Mouse (Mus musculus) heart, embryonic 14.5 days (tissue): ENCODE measurements around the gene Cd99l2. TPM values are rescaled to one million over a fixed set of nuclear protein-coding genes. Genes with fewer than 3 reads are reported as not detected.

ENCODE experiments used
- ATAC-seq: fragments of 200-750 bp; cut with Nextera tagmentation; 2 replicates; pipeline ENCODE4 v1.8.0; 2017; ENCODE audit warnings: low read depth, moderate TSS enrichment; ENCODE audit not compliant: insufficient number of reproducible peaks, insufficient read depth, low FRiP score
- H3K27ac ChIP-seq, 2 experiments: fragments of 200-500 bp in 1 of 2; fragments of 300-500 bp in 1 of 2; sonication (generic) in 1 of 2; replicated peaks in 1 of 2; 2 replicates each; pipeline ENCODE4 v1.5.1; 2012 to 2014; ENCODE audit warnings: low read depth in 2 of 2, low read length in 2 of 2, control low read depth in 1 of 2, mild to moderate bottlenecking in 1 of 2, mixed read lengths in 1 of 2; ENCODE audit not compliant: control insufficient read depth in 1 of 2, insufficient read depth in 1 of 2
- H3K27me3 ChIP-seq: fragments of 300-500 bp; sonication (generic); 2 replicates; pipeline ENCODE4 v1.6.1; 2014; ENCODE audit warnings: mild to moderate bottlenecking, low read length, control low read depth; ENCODE audit not compliant: control insufficient read depth, insufficient read depth
- H3K36me3 ChIP-seq: fragments of 300-500 bp; sonication (generic); 2 replicates; pipeline ENCODE4 v1.6.1; 2014; ENCODE audit warnings: mild to moderate bottlenecking, control low read depth, low read length, mixed read lengths; ENCODE audit not compliant: control insufficient read depth, insufficient read depth
- H3K4me1 ChIP-seq, 2 experiments: fragments of 200-500 bp in 1 of 2; fragments of 300-500 bp in 1 of 2; sonication (generic) in 1 of 2; 2 replicates each; pipeline ENCODE4 v1.6.1; 2012 to 2014; ENCODE audit warnings: low read length in 2 of 2, control low read depth in 1 of 2, mixed read lengths in 1 of 2; ENCODE audit not compliant: control insufficient read depth in 2 of 2, insufficient read depth in 2 of 2
- H3K4me2 ChIP-seq: fragments of 300-500 bp; sonication (generic); 2 replicates; pipeline ENCODE4 v1.6.1; 2014; ENCODE audit warnings: mild to moderate bottlenecking, low read length
- H3K4me3 ChIP-seq, 2 experiments: fragments of 200-500 bp in 1 of 2; fragments of 300-500 bp in 1 of 2; sonication (generic) in 1 of 2; 2 replicates each; pipeline ENCODE4 v1.5.1; 2012 to 2014; ENCODE audit warnings: low read length in 2 of 2, mild to moderate bottlenecking in 2 of 2, control low read depth in 1 of 2, low read depth in 1 of 2, moderate library complexity in 1 of 2; ENCODE audit not compliant: control insufficient read depth in 1 of 2, insufficient read depth in 1 of 2
- H3K9ac ChIP-seq: fragments of 300-500 bp; sonication (generic); 2 replicates; pipeline ENCODE4 v1.6.1; 2014; ENCODE audit warnings: mild to moderate bottlenecking, low read length
- H3K9me3 ChIP-seq: fragments of 300-500 bp; sonication (generic); 2 replicates; pipeline ENCODE4 v1.6.1; 2016; ENCODE audit warnings: low read length, control low read depth; ENCODE audit not compliant: control insufficient read depth
- WGBS: fragments of 180-500 bp; shearing (Covaris S2); extraction: QIAGEN DNeasy Blood & Tissue Kit; methylation state at CpG from one replicate; pipeline ENCODE4 v1.1.7; 2014; 5-methylcytosine and 5-hydroxymethylcytosine counted together
- polyA plus RNA-seq: library from polyadenylated mRNA; unstranded; fragments of >200 nt; fragmentation: Nextera tagmentation; extraction: Ambion mirVana; gene quantifications from 2 replicates; pipeline ENCODE4 v1.2.1, GENCODE M21; 2014

Cd99l2 gene
- polyA plus RNA-seq, 1 experiment from 2014 or later, result 26.4 TPM

DNA sequence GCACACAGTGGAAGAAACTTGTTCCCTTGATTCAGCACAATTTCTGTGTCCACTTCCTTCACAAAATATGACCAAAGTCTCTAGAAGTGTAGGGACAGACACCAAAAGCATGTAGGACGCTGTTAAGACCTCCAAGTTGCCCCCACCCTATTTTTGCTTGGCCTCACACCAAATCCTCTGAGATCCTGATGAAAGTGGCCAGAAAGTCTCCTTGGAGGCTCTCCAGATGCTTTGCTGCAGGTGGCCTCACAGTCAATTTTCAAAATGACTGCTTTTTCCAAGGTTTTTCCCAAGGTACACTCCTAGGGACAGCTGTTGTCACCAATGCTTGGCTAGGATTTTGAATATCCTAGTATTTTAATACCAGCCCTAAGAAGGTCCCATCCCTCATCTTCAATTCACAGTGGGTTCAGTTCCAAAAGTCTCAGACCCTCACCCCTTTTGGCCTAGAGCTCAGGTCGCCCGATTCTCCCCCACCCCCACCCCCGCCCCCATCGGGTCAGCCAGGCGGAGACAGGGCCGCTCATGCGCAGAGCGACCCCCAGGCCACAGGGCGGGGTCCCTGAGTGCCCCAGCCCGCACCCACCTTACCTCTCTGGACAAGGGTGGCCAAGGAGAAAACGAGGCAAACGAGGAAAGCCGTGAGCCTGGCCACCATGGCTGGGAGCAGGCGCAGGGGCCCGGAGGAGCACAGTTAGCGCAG, 567 bp downstream of the Cd99l2 start:
- Histone ChIP-seq H3K27ac (peak overlapping the region; percentile 81 to 95), H3K4me1 (peaks cover 2 to 5% of the 10 kb centered on the region in 2 experiments; a peak in 1 of 4 replicates), H3K4me3 (peak overlapping the region; percentile 55 to 86), H3K9ac (peak overlapping the region; percentile 74), H3K9me3 (no peaks in the 10 kb centered on the region), H3K36me3 (no peaks in the 10 kb centered on the region), H3K27me3 (no peaks in the 10 kb centered on the region), H3K4me2 (peak overlapping the region; percentile 71)
- 21% methylated on average over 17 of the region's 17 CpGs for WGBS
- ATAC-seq, result peak; percentile 74

- Histone ChIP-seq H3K27me3 (no peaks in the 10 kb centered on the region), H3K36me3 (no peaks in the 10 kb centered on the region), H3K4me2 (no peak overlapping the region), H3K4me3 (no peak overlapping the region), H3K9ac (no peak overlapping the region), H3K27ac (no peak overlapping the region), H3K4me1 (peaks cover 2 to 5% of the 10 kb centered on the region in 2 experiments; a peak in 1 of 4 replicates), H3K9me3 (no peaks in the 10 kb centered on the region)
- no peak for ATAC-seq
- 59% methylated on average over 1 of the region's 1 CpGs for WGBS
Observed at GRCm38 (mm10) chrX:71489353-71489752, 3.3 kb downstream of the Cd99l2 start.

GRCm38 (mm10) chrX:71482244-71482643, 10.4 kb downstream of the Cd99l2 start:
- no peaks in the 10 kb centered on the region for H3K9me3 ChIP-seq
- H3K4me3 ChIP-seq, result no peak overlapping the region
- H3K36me3 ChIP-seq, result no peaks in the 10 kb centered on the region
- ATAC-seq, result no peak
- 55% methylated on average over 2 of the region's 2 CpGs for WGBS
- H3K4me1 ChIP-seq, result no peaks in the 10 kb centered on the region
- H3K27me3 ChIP-seq, result no peaks in the 10 kb centered on the region
- H3K27ac ChIP-seq, result no peak overlapping the region
- H3K4me2 ChIP-seq, result no peak overlapping the region
- H3K9ac ChIP-seq, result no peak overlapping the region

DNA sequence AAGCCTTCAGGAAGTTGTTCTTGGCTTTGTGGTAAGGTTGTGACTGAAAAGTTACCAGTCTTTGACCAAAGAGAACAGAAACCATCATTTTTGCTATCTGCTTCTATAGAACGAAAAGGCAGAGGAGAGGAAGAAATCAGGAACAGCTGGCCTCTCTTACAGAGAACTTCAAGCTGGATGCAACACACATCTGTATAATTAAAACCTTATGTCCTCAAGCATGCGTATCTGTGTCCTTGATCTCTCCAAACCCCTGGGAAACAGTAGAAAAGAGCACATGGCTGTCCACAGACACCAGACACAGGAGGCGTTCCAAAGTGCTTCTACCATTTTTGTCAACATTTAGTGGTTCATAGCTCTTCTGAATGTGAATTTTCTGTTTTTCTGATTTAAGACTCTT, 16.7 kb downstream of the Cd99l2 start:
- no peak overlapping the region for H3K4me3 ChIP-seq
- H3K27me3 ChIP-seq, result no peaks in the 10 kb centered on the region
- no peak overlapping the region for H3K27ac ChIP-seq
- no peak overlapping the region for H3K9ac ChIP-seq
- no peaks in the 10 kb centered on the region for H3K4me1 ChIP-seq
- WGBS, result 79% methylated on average over 3 of the region's 3 CpGs
- no peaks in the 10 kb centered on the region for H3K9me3 ChIP-seq
- no peak for ATAC-seq
- H3K4me2 ChIP-seq, result no peak overlapping the region
- H3K36me3 ChIP-seq, result no peaks in the 10 kb centered on the region

DNA sequence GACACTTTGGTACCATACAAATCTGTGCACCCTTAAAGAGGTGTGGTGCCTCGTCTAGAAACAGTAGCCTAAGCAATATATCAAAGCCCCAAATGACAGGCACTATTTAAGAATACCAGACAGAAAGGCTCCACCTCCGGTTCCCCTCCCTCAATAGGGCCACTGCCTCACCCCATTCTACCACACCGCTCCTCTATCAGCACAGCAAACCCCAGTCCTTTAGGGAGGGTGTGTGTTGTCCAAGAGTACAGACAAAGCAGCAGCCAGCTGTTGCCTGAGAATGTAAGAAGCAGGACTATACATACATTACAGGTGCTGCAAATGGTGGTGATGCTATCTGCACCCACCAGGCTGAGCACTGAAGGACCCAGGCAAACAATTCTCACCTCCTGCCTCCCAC, 17.2 kb downstream of the Cd99l2 start:
- Histone ChIP-seq H3K4me3 (no peak overlapping the region), H3K9ac (no peak overlapping the region), H3K27ac (no peak overlapping the region), H3K4me1 (no peaks in the 10 kb centered on the region), H3K4me2 (no peak overlapping the region), H3K27me3 (no peaks in the 10 kb centered on the region), H3K9me3 (no peaks in the 10 kb centered on the region), H3K36me3 (no peaks in the 10 kb centered on the region)
- 58% methylated on average over 3 of the region's 3 CpGs for WGBS
- no peak for ATAC-seq

DNA sequence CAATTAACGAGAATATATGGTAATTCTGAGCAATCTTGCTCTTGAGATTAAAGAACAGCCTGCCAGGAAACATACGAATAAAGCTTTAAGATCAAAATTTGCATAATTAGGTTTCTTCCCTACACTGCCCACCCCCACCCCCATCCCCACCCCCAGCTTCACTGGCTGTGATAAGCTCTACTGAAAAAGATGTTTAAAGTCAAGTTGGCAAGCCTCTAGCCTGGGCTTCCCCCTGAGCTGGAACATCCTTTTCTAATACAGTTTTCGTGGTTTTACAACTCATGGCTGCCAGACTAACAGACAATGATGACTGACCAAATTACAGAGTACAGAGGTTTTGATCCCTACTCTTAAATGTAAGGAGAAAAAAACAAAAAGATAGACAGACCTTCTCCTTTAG, 17.6 kb downstream of the Cd99l2 start:
- H3K36me3 ChIP-seq, result no peaks in the 10 kb centered on the region
- no peaks in the 10 kb centered on the region for H3K4me1 ChIP-seq
- H3K4me2 ChIP-seq, result no peak overlapping the region
- no peak overlapping the region for H3K27ac ChIP-seq
- no peak overlapping the region for H3K4me3 ChIP-seq
- H3K27me3 ChIP-seq, result no peaks in the 10 kb centered on the region
- H3K9ac ChIP-seq, result no peak overlapping the region
- no peak for ATAC-seq
- 69% methylated on average over 3 of the region's 3 CpGs for WGBS
- H3K9me3 ChIP-seq, result no peaks in the 10 kb centered on the region

GRCm38 (mm10) chrX:71474296-71474956, 18.2 kb downstream of the Cd99l2 start:
- Histone ChIP-seq H3K4me2 (no peak overlapping the region), H3K27me3 (no peaks in the 10 kb centered on the region), H3K27ac (no peak overlapping the region), H3K9ac (no peak overlapping the region), H3K4me3 (no peak overlapping the region), H3K4me1 (no peaks in the 10 kb centered on the region), H3K9me3 (no peaks in the 10 kb centered on the region), H3K36me3 (no peaks in the 10 kb centered on the region)
- WGBS, result 52% methylated on average over 3 of the region's 3 CpGs
- no peak for ATAC-seq
